Mouse (Mus musculus) thymus, postnatal 25 days (tissue): ENCODE results near the gene Ephb1.

Experiments used
- DNase-seq: peaks from one replicate; pipeline ENCODE4 v3.0.0; 2022

Ephb1 gene

GRCm38 (mm10) chr9:102352186-102353055, 2.1 kb downstream of the Ephb1 start:
- no peak for DNase-seq

- DNase-seq: no peak
Measured at GRCm38 (mm10) chr9:102351721-102352120, 2.8 kb downstream of the Ephb1 start.

- DNase-seq: no peak
Measured at GRCm38 (mm10) chr9:102351221-102351620, 3.3 kb downstream of the Ephb1 start.

DNA sequence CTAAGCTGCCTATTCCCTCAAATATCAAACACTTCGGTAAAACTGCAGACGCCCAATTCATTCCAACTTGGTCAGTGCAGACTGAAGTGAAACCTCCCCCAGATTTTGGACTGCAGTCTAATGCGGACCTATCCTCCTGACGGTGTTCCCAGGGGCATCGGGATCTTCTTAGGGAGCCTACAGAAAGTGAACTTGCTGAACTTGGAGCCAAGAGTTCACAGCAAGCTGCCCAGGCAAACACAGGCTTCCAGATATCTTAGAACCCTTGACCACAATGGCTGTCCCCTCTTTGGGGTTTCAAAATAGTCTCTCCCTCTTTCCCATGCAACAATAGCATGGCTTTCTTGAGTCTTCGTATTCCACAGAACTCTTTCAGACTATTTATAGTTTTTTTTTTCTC, 3.8 kb downstream of the Ephb1 start:
- no peak for DNase-seq

DNA sequence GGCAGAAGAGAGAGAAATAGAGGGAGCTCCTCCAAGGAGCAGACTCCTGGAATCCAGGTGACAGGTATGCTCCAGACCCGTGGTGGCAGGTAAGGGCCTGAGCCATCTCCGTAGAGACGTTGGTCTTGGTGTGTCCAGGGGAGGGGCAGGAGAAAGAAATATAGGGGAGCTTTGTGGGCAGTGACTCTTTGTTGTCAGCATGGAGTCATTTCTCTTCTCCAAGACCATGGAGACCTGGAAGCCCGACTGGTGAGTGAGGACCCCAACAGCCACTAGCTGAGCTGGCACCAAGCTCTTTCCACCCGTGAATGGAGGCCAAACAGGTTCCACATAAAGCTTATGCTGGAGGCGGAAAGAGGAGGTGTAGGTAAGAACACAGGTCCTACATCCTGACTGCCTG, 4.4 kb downstream of the Ephb1 start:
- no peak for DNase-seq

GRCm38 (mm10) chr9:102346801-102347200, 7.7 kb downstream of the Ephb1 start:
- DNase-seq: no peak

DNA sequence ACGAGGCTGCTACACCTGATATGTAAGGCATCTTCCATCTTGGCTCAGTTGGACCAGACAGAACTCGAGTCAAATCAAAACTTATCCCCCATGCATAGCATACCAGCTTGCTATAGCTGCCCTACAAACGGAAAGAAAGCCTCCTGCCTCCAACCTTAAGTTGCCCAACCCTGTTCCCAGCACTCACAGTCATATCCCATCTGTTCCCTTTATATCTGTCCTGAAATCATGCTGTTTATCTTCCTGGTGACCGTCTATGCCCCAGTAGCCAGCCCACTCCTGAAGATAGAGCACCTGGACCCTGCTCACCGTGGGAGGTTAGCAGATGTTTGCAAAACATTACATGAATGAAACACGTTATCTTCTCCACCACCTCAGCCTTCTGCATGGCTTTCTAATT, 9.0 kb downstream of the Ephb1 start:
- DNase-seq: no peak

GRCm38 (mm10) chr9:102345047-102345446, 9.4 kb downstream of the Ephb1 start:
- DNase-seq: no peak

- DNase-seq: no peak
Measured at GRCm38 (mm10) chr9:102344086-102344930, 10.2 kb downstream of the Ephb1 start.

DNA sequence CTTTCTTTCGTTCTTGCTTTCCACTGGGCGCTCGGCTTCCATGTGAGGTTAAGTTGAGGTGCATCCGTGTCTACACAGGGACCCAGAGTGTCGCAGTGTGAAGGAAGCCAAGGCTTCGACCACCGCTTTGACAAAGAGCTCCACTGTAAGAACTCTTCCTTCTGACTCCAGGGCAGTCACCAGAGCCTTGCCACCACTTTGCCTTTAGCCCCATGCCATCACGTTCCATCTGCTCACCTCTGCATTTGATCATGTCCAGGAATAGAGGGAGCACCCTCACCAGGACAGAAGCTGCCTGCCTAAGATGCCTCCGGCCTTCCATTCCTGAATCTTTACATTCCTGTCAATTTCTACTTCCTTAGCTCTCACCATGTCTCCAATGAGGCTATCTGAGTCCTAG, 11.4 kb downstream of the Ephb1 start:
- no peak for DNase-seq

GRCm38 (mm10) chr9:102342026-102342425, 12.5 kb downstream of the Ephb1 start:
- no peak for DNase-seq

- no peak for DNase-seq
Measured at GRCm38 (mm10) chr9:102340768-102341167, 13.7 kb downstream of the Ephb1 start.

DNA sequence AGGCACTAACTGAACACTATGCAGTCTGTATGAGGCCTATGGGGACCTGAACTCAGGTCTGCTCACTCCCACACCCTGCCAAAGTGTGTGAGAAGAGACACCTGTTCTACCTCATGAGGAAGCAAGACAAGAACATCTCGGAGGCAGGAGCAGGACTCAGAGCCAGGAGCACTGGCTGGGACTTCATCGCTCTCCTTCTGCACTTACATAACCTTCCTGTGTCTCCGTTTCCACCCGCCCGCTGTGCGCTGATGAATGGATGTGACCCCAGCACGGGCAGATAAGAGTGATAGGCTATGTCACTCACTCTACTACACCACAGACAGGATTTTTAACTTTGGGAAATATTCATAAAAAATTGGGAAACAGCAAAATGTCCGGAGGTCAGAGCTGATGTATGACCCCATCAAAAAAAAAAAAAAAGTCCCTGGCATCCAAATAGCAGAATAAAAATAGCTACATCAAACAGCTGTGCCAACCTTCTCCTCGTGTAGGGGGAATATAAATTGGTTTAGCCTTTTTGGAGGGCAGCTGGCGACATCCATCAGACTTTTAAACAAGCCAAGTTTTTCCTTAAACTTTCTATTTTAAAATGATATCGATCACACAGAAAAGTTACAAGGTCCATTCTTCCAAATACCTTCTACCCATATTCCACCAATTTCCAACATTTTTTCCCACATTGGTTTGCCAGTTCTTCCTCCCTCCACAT, 18.8 kb downstream of the Ephb1 start:
- no peak for DNase-seq

- no peak for DNase-seq
Measured at GRCm38 (mm10) chr9:102330266-102331060, 24.0 kb downstream of the Ephb1 start.

- DNase-seq: no peak
Measured at GRCm38 (mm10) chr9:102327625-102328150, 26.8 kb downstream of the Ephb1 start.

DNA sequence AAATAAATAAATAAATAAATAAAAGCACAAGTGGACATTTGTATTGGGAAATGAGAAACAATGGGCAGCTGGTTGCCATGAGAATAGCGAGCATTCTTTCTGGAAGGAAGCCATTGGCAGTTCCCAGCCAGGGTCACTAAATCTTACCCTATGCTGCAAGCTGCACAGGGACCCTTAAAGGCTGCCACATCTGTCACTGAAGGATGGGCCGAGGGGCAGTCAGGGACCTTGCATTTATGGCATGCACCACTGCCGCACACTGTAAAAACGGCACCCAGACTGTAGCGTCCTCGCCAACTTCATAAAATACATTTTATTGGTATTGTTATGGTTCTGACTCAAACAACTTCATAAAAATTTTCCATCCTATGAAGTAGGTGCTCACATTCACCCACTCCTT, 39.1 kb downstream of the Ephb1 start:
- DNase-seq: no peak

GRCm38 (mm10) chr9:102314795-102315194, 39.7 kb downstream of the Ephb1 start:
- no peak for DNase-seq

DNA sequence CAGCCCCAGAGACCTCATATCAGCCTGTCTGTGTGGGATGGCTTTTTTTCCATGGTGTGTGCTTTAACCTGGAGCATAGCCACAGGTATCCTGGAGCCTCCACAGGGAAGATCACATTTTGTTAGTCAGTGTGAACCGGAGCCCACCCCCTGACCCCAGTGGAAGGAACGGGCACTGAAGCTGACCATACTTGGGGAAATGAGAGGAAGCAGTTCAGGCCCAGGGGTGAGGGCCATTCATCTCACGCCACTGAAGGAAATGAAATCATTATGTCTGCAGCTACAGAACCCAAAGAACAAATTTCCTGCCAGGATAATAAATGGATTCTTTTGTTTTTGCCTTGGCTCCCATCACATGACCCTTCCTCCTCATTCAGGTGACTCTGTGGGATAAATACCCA, 44.1 kb downstream of the Ephb1 start:
- no peak for DNase-seq

GRCm38 (mm10) chr9:102309278-102309677, 45.2 kb downstream of the Ephb1 start:
- no peak for DNase-seq

- no peak for DNase-seq
Measured at GRCm38 (mm10) chr9:102307656-102308055, 46.8 kb downstream of the Ephb1 start.

GRCm38 (mm10) chr9:102306645-102307415, 47.7 kb downstream of the Ephb1 start:
- DNase-seq: no peak
